In genomic region chr8:70711041-70711440, GRCm38 (mm10) we compare ENCODE assay signal across 29 mouse cellular contexts. TPM values are rescaled to one million over a fixed set of nuclear protein-coding genes. Genes with fewer than 3 reads are reported as not detected.
DNase-seq lines count a peak whose midpoint lies in the region; ATAC-seq and TF ChIP-seq lines count a peak whose summit lies in the region.
"Had no signal": no experiment of that assay in that cellular context is flagged by ENCODE, and none has a peak within 500 bp of the region (broad histone marks: within the 10 kb centered on the region; RNA-seq: fewer than 3 reads in every experiment).

No protein-coding gene starts in this region.

- ATAC-seq in forebrain, embryonic 12.5 days (ENCODE audit: low FRiP score): no peak
- ATAC-seq in intestine, postnatal 0 days: no peak
- ATAC-seq: forebrain, embryonic 14.5 days; intestine, embryonic 16.5 days; midbrain, embryonic 15.5 days had no signal

- no peaks in the 10 kb centered on the region for H3K27me3 ChIP-seq in forebrain, embryonic 10.5 days (ENCODE audit: poor library complexity, severe bottlenecking)
- 0 out of 2 replicates have a peak, but pooled peaks cover 8% of the 10 kb centered on the region for H3K27me3 ChIP-seq in forebrain, embryonic 12.5 days
- H3K27me3 ChIP-seq in kidney, adult 2 months (replicated peaks; ENCODE audit: control insufficient read depth, insufficient read depth, low read length): no peaks in the 10 kb centered on the region
- no peaks in the 10 kb centered on the region for H3K27me3 ChIP-seq in intestine, postnatal 0 days (replicated peaks; ENCODE audit: control insufficient read depth, insufficient read depth, low read length)
- H3K27me3 ChIP-seq: embryonic facial prominence, embryonic 15.5 days; hindbrain, embryonic 13.5 days; limb, embryonic 13.5 days; lung, embryonic 15.5 days; midbrain, embryonic 15.5 days; stomach, embryonic 15.5 days had no signal

- 86% methylated on average over 11 of the region's 11 CpGs for WGBS in forebrain, embryonic 10.5 days
- WGBS in forebrain, embryonic 12.5 days: 84% methylated on average over 11 of the region's 11 CpGs
- 91% methylated on average over 11 of the region's 11 CpGs for WGBS in kidney, adult 2 months
- WGBS in intestine, postnatal 0 days: 86% methylated on average over 11 of the region's 11 CpGs

- H3K4me1 ChIP-seq in forebrain, embryonic 10.5 days: peaks cover 8% of the 10 kb centered on the region
- no peaks in the 10 kb centered on the region for H3K4me1 ChIP-seq in forebrain, embryonic 12.5 days
- 0 out of 2 replicates have a peak, but pooled peaks cover 4% of the 10 kb centered on the region for H3K4me1 ChIP-seq in kidney, adult 2 months (ENCODE audit: control insufficient read depth, insufficient read depth, low read length)
- no peaks in the 10 kb centered on the region for H3K4me1 ChIP-seq in intestine, postnatal 0 days (replicated peaks; ENCODE audit: control insufficient read depth, insufficient read depth, low read length)
- H3K4me1 ChIP-seq: embryonic facial prominence, embryonic 15.5 days; hindbrain, embryonic 13.5 days; limb, embryonic 13.5 days; lung, embryonic 15.5 days; midbrain, embryonic 15.5 days; stomach, embryonic 15.5 days had no signal

- no peak for DNase-seq in forebrain, embryonic 10.5 days (ENCODE audit: extremely low spot score, low spot score)
- no peak for DNase-seq in kidney, adult 2 months
- DNase-seq in kidney, postnatal 36 days: no peak
- peak; percentile 79 for DNase-seq in adrenal gland, postnatal 25 days
- DNase-seq: cerebellum, adult 11 months; kidney, postnatal 14 days had no signal

- no peak overlapping the region for H3K4me2 ChIP-seq in forebrain, embryonic 12.5 days
- no peak overlapping the region for H3K4me2 ChIP-seq in intestine, postnatal 0 days (replicated peaks; ENCODE audit: low read depth)
- H3K4me2 ChIP-seq: embryonic facial prominence, embryonic 15.5 days; hindbrain, embryonic 13.5 days; limb, embryonic 13.5 days; liver, embryonic 11.5 days; lung, embryonic 15.5 days; midbrain, embryonic 15.5 days; stomach, embryonic 15.5 days had no signal

- no peak overlapping the region for H3K4me3 ChIP-seq in forebrain, embryonic 10.5 days
- no peak overlapping the region for H3K4me3 ChIP-seq in forebrain, embryonic 12.5 days (replicated peaks)
- no peak overlapping the region for H3K4me3 ChIP-seq in kidney, adult 2 months (ENCODE audit: insufficient read depth, low read depth, low read length)
- no peak overlapping the region for H3K4me3 ChIP-seq in intestine, postnatal 0 days (ENCODE audit: low read depth, low read length)
- H3K4me3 ChIP-seq: embryonic facial prominence, embryonic 15.5 days; hindbrain, embryonic 13.5 days; left cerebral cortex, adult 2 months; limb, embryonic 13.5 days; lung, embryonic 15.5 days; midbrain, embryonic 10.5 days; midbrain, embryonic 15.5 days; stomach, embryonic 15.5 days had no signal

- H3K36me3 ChIP-seq in forebrain, embryonic 10.5 days (replicated peaks): no peaks in the 10 kb centered on the region
- no peaks in the 10 kb centered on the region for H3K36me3 ChIP-seq in forebrain, embryonic 12.5 days (replicated peaks)
- H3K36me3 ChIP-seq in kidney, adult 2 months (ENCODE audit: control insufficient read depth, insufficient read depth, low read length): no peaks in the 10 kb centered on the region
- no peaks in the 10 kb centered on the region for H3K36me3 ChIP-seq in intestine, postnatal 0 days (ENCODE audit: control insufficient read depth, insufficient read depth)
- H3K36me3 ChIP-seq: embryonic facial prominence, embryonic 15.5 days; limb, embryonic 13.5 days; lung, embryonic 15.5 days; midbrain, embryonic 10.5 days; midbrain, embryonic 15.5 days; stomach, embryonic 15.5 days had no signal

- H3K27ac ChIP-seq in forebrain, embryonic 10.5 days: 0 out of 2 replicates have a peak overlapping the region, but pooled peaks have one; percentile 8
- H3K27ac ChIP-seq in forebrain, embryonic 12.5 days: no peak overlapping the region
- H3K27ac ChIP-seq in kidney, adult 2 months (ENCODE audit: insufficient read depth, low read depth, low read length): no peak overlapping the region
- no peak overlapping the region for H3K27ac ChIP-seq in intestine, postnatal 0 days (ENCODE audit: low read depth, low read length)
- H3K27ac ChIP-seq: embryonic facial prominence, embryonic 15.5 days; hindbrain, embryonic 13.5 days; left cerebral cortex, adult 2 months; limb, embryonic 13.5 days; lung, embryonic 15.5 days; midbrain, embryonic 10.5 days; midbrain, embryonic 15.5 days; stomach, embryonic 15.5 days had no signal

- peak; percentile 4 for TF ChIP-seq POLR2A in kidney, adult 2 months (IDR thresholded peaks at IDR 0.05; ENCODE audit: low read depth, low read length)

- no peak overlapping the region for H3K9ac ChIP-seq in forebrain, embryonic 12.5 days
- no peak overlapping the region for H3K9ac ChIP-seq in intestine, postnatal 0 days (ENCODE audit: low read depth, low read length)
- H3K9ac ChIP-seq: embryonic facial prominence, embryonic 15.5 days; hindbrain, embryonic 13.5 days; limb, embryonic 13.5 days; lung, embryonic 15.5 days; midbrain, embryonic 15.5 days; stomach, embryonic 15.5 days had no signal

- no peaks in the 10 kb centered on the region for H3K9me3 ChIP-seq in forebrain, embryonic 10.5 days
- no peaks in the 10 kb centered on the region for H3K9me3 ChIP-seq in forebrain, embryonic 12.5 days
- H3K9me3 ChIP-seq in intestine, postnatal 0 days (ENCODE audit: control insufficient read depth): no peaks in the 10 kb centered on the region
- H3K9me3 ChIP-seq: embryonic facial prominence, embryonic 15.5 days; hindbrain, embryonic 13.5 days; limb, embryonic 13.5 days; lung, embryonic 15.5 days; midbrain, embryonic 10.5 days; midbrain, embryonic 15.5 days; stomach, embryonic 15.5 days had no signal

- TF ChIP-seq CTCF in kidney, adult 2 months (conservative IDR thresholded peaks at IDR 0.05; ENCODE audit: insufficient read depth, insufficient read length, low read depth, low read length): no peak
- no peak for TF ChIP-seq CTCF in intestine, postnatal 0 days (IDR thresholded peaks at IDR 0.05; ENCODE audit: low read depth)

RNA-seq across cellular contexts. Expression of gene Gm3336, which starts 7.3 kb away (rescaled TPM):
- not detected in 2 replicates for polyA plus RNA-seq in forebrain, embryonic 10.5 days (2016; fragmentation: Nextera tagmentation; extraction: Ambion mirVana)
- polyA plus RNA-seq in forebrain, embryonic 12.5 days (2016; fragmentation: Nextera tagmentation; extraction: Ambion mirVana): not detected in 2 replicates
- polyA plus RNA-seq in kidney, adult 2 months (2012; rRNA removed): 0.61 and 0.99 TPM in 2 replicates
- total RNA-seq in adrenal gland, postnatal 25 days (2021): not detected in 2 replicates
- polyA plus RNA-seq in intestine, postnatal 0 days (2015; fragmentation: Nextera tagmentation; extraction: Ambion mirVana): 2.8 TPM in 2 replicates
- total RNA-seq: common myeloid progenitor, adult 5-6 weeks; heart, postnatal 4 days; layer of hippocampus, adult 18-20 months; layer of hippocampus, postnatal 14 days; left cerebral cortex, adult 2 months; left cerebral cortex, postnatal 36 days; neutrophil, adult 5-6 weeks had no signal
- polyA plus RNA-seq: embryonic facial prominence, embryonic 15.5 days; forebrain, embryonic 14.5 days; heart, embryonic 16.5 days; hindbrain, embryonic 13.5 days; limb, embryonic 13.5 days; lung, embryonic 15.5 days; midbrain, embryonic 10.5 days; midbrain, embryonic 15.5 days; neural tube, embryonic 11.5 days had no signal

RNA-seq across cellular contexts. Expression of gene Iqcn, which starts 7.8 kb away (rescaled TPM):
- 0.02 TPM in 1 of 2 replicates, not detected in the other for polyA plus RNA-seq in forebrain, embryonic 10.5 days (2016; fragmentation: Nextera tagmentation; extraction: Ambion mirVana)
- polyA plus RNA-seq in forebrain, embryonic 12.5 days (2016; fragmentation: Nextera tagmentation; extraction: Ambion mirVana): 0.04 and 0.10 TPM in 2 replicates
- 0.03 and 0.12 TPM in 2 replicates for polyA plus RNA-seq in kidney, adult 2 months (2012; rRNA removed)
- 0.15 and 0.19 TPM in 2 replicates for total RNA-seq in adrenal gland, postnatal 25 days (2021)
- not detected in 2 replicates for polyA plus RNA-seq in intestine, postnatal 0 days (2015; fragmentation: Nextera tagmentation; extraction: Ambion mirVana)
- total RNA-seq: common myeloid progenitor, adult 5-6 weeks; megakaryocyte progenitor cell, adult 5-6 weeks had no signal
- polyA plus RNA-seq: intestine, embryonic 16.5 days; limb, embryonic 13.5 days; liver, embryonic 11.5 days; liver, embryonic 16.5 days; midbrain, embryonic 10.5 days; neural tube, embryonic 11.5 days; stomach, embryonic 15.5 days had no signal

RNA-seq across cellular contexts. Expression of gene Jund, which starts 12.3 kb away (rescaled TPM):
- 49.6 and 50.9 TPM in 2 replicates for polyA plus RNA-seq in forebrain, embryonic 10.5 days (2016; fragmentation: Nextera tagmentation; extraction: Ambion mirVana)
- polyA plus RNA-seq in forebrain, embryonic 12.5 days (2016; fragmentation: Nextera tagmentation; extraction: Ambion mirVana): 153 and 165 TPM in 2 replicates
- 158 and 201 TPM in 2 replicates for polyA plus RNA-seq in kidney, adult 2 months (2012; rRNA removed)
- 191 and 217 TPM in 2 replicates for total RNA-seq in adrenal gland, postnatal 25 days (2021)
- polyA plus RNA-seq in intestine, postnatal 0 days (2015; fragmentation: Nextera tagmentation; extraction: Ambion mirVana): 114 and 121 TPM in 2 replicates

RNA-seq across cellular contexts. Expression of gene Pde4c, which starts 12.5 kb away (rescaled TPM):
- 0.38 and 0.68 TPM in 2 replicates for polyA plus RNA-seq in forebrain, embryonic 10.5 days (2016; fragmentation: Nextera tagmentation; extraction: Ambion mirVana)
- polyA plus RNA-seq in forebrain, embryonic 12.5 days (2016; fragmentation: Nextera tagmentation; extraction: Ambion mirVana): 0.14 and 0.17 TPM in 2 replicates
- polyA plus RNA-seq in kidney, adult 2 months (2012; rRNA removed): 81.6 and 113 TPM in 2 replicates
- total RNA-seq in adrenal gland, postnatal 25 days (2021): 0.55 and 1.3 TPM in 2 replicates
- polyA plus RNA-seq in intestine, postnatal 0 days (2015; fragmentation: Nextera tagmentation; extraction: Ambion mirVana): 0.21 and 0.31 TPM in 2 replicates
- polyA plus RNA-seq: forebrain, embryonic 14.5 days had no signal

RNA-seq across cellular contexts. Expression of gene Lsm4, which starts 38.0 kb away (rescaled TPM):
- polyA plus RNA-seq in forebrain, embryonic 10.5 days (2016; fragmentation: Nextera tagmentation; extraction: Ambion mirVana): 336 and 339 TPM in 2 replicates
- 259 and 275 TPM in 2 replicates for polyA plus RNA-seq in forebrain, embryonic 12.5 days (2016; fragmentation: Nextera tagmentation; extraction: Ambion mirVana)
- polyA plus RNA-seq in kidney, adult 2 months (2012; rRNA removed): 106 and 120 TPM in 2 replicates
- total RNA-seq in adrenal gland, postnatal 25 days (2021): 66.1 and 86.8 TPM in 2 replicates
- 181 and 182 TPM in 2 replicates for polyA plus RNA-seq in intestine, postnatal 0 days (2015; fragmentation: Nextera tagmentation; extraction: Ambion mirVana)
